Mouse (Mus musculus) central nervous system, embryonic 14 days (tissue): ENCODE measurements around the gene Icos. TPM values are rescaled to one million over a fixed set of nuclear protein-coding genes. Genes with fewer than 3 reads are reported as not detected.

ENCODE experiments used
- polyA plus RNA-seq: library from polyadenylated mRNA; depleted of rRNA; stranded (reverse); fragments of >200 nt; gene quantifications from 2 replicates; pipeline ENCODE4 v1.2.3, GENCODE M21; 2012; rRNA removed

Gene Icos
- 0.18 and 0.30 TPM in 2 replicates for polyA plus RNA-seq

DNA sequence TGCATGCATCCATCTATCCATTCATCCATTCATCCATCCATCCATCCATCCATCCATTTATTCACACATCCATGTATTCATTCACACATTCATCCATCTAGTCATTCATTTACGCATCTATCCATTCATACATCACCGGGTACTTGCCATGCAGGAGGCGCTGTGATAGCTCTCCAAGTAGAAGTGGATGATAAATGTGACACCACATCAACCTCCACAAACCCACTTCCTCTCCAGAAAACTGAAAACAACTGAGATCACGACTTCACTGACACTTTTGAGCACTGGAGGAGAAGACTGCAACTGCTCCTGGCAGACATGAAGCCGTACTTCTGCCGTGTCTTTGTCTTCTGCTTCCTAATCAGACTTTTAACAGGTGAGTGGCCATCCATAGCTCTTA lies at the start of gene Icos:
Gene Icos, plus strand, starts transcription at position 287 of the 400 bp plus-strand sequence.

Other genes starting within 250 kb of the Icos start
- gene Ctla4, start 90.9 kb upstream of the Icos start, polyA plus RNA-seq, result not detected in 2 replicates